Mouse (Mus musculus) kidney, postnatal 4 days (tissue): ENCODE data around the gene S100a2.

Experiments used
- DNase-seq, 2 experiments: peaks; one replicate each; pipeline ENCODE4 v3.0.0; 2021; ENCODE audit warnings: mixed read lengths in 2 of 2

S100a2 gene

GRCm38 (mm10) chr3:90589947-90590346 lies at the start of gene S100a2:
TSS of gene S100a2 (plus strand) at chr3:90590247.
- DNase-seq = no peak

GRCm38 (mm10) chr3:90540904-90541303 lies 49.1 kb upstream of the S100a2 start:
- peak; percentile 44 to 64 for DNase-seq

DNA sequence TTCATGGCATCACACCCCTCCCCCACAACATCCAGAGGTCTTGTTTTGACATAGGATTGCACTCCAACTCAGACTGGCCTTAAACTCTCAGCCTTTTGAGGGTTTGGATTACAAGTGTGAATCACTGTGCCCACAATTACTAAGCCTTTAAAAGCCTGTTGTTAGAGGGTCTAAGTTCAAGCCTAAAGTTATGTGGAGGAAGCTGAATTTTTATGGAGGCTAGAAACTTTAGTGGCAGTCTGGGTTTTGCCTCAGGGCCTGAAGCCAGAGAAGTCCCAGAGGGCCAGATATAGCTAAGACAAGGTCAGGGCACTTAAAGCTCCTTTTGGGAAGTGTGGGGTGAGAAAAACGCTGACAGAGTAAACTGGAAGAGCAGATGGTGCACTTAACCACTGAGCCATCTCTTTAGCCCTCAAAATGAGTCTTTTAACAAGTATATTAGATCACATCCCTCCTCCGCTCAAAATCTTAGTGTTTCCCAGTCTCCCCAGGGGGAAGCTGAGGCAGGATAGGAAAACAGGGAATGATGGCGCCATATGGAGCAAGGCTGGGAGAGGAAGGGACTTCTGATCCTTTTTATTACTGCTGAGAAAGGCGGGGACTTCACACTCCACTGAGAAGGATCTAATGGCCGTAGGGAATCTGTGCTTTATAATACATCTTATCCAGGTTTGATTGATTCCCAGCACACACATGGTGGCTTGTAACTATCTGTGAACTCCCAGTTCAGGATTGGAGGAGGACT lies 40.2 kb upstream of the S100a2 start:
- peak; percentile 58 to 69 for DNase-seq

DNA sequence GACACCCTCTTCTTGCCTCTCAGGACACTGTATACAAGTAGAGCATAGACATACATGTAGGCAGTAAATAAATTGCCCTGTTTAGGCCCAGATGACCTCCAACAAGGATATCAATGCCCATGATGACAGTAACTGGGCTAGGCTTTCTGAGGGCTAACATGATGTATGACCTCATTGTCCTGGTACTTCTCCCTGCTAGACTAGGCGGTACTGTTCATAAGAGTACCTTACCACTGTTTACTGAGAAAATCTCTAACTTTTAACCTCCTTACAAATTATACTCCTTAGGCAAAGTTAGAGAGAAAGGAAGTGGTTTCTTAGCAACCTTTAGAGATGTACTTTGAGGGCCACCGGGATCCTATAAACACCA lies 39.6 kb upstream of the S100a2 start:
- no peak for DNase-seq

GRCm38 (mm10) chr3:90552231-90552630 lies 37.8 kb upstream of the S100a2 start:
- no peak for DNase-seq

- DNase-seq = no peak
These were observed 34.1 kb upstream of the S100a2 start for GRCm38 (mm10) chr3:90555954-90556353.

DNA sequence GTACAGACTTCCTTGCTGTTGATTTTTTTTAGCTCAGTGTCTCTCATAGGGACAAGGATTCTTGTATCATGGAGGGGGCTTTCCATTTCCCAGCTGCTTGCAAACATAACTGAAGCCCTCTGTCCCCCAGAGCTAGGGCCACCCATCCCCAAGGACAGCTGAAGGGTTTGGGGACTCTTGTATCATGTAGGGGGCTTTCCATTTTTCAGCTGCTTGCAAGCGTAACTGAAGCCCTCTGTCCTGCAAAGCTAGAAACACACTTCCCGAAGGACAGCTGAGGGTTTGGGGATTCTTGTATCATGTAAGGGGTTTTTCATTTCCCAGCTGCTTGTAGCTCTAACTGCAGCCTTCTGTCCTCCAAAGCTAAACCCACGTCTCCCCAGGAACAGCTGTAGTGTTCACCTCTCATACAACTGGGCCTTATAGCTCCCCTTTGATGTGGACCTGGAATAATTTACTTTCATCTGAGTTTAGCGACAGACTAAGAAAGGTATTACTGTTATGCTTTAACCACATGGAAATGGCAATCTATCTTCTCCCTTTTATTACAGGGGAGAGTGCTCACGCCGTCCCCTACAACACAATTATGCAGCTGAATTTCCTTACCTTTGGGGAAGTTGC lies 29.9 kb upstream of the S100a2 start, which contains the start of gene S100a3:
S100a3 (plus strand) TSS at position 571 of the 621 bp plus-strand sequence.
- DNase-seq = no peak

DNA sequence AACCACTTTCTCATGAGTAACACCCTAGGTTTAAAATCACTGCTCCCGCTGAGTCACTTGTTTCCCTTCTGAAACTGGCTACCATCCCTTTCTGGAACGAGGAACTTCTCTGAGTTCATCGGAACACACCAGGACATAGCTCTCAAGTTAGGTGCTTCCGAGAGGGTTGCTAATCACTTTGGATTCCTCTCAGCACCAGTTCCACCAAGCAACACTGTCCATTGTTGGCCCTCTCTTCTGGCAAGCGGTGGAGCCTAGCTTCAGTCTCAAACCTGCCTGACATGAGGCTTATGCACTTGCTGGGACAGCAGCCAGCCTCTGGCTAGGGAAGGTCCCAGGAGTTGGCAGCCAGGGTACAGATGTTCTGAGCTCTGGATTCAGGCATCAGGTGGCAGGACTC lies 15.4 kb upstream of the S100a2 start:
- no peak for DNase-seq

DNA sequence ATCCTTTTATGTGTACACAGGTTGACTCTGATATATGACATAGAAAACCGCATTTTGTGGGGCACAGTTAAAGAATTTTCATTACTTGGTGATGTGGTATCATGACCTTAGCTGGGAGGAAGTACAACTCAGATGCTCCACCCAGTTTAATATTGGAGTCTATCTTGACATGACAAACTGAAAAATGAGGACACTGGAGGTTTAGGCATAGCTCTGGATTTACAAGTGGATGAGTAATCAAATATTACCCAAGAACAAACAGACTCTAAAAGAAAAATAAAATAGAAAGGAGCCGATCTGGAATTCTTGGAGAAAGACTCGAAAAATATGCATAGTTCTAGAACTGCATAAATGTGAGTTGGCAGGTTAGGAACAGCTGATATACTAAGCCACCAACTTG lies 14.7 kb upstream of the S100a2 start:
- no peak for DNase-seq

DNA sequence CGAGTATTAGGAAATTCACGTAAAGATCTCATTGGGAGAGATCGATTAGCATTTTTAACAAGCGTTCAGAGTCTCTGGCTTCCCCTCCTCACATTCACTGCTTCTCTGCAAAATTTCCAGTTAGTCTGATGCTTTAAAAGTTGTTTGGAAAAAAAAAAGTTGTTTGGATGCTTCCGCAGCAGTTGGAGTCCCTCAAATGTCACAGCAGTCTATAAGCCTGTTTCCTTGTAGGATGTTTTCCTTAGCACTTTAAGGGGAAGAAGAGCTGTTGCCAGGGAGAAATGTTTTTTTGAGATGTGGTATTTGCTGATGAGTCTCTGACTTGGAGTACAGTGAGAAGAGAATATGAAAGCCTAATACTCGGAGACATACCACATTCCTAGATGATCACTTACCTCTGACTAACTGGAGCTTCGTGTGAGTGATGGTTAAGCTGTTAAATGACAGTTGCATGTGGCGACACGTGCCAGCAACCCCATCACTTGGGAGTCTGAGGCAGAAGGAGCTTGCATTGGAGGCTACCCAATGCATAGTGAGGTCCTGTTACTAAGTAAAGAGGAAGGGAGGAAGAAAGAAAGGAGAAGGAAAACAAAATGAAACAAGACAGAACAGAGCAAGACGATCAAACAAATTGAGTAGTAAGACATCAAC lies 13.6 kb upstream of the S100a2 start:
- DNase-seq = peak; percentile 52 to 56

DNA sequence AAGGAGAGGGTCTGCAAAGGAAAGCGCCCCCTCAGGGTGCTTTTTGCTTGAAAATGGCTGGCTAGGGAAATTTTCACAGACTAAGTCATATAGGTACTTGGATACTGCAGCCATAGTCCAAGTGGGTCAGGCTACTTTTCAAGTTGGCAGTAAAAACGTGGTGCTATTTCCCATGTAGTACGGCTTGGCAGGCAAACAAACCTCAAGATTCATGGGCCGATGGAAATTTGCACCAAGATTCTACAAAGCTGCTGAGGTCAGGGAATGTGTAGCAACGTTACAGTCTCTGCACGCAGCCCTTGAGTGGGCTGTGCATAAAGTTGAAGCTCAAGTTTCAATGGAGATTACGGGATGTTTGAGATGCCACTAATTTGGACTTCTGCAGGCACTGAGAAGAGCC lies 10.6 kb upstream of the S100a2 start:
- peak in 1 of 2 experiments; percentile 33 for DNase-seq

DNA sequence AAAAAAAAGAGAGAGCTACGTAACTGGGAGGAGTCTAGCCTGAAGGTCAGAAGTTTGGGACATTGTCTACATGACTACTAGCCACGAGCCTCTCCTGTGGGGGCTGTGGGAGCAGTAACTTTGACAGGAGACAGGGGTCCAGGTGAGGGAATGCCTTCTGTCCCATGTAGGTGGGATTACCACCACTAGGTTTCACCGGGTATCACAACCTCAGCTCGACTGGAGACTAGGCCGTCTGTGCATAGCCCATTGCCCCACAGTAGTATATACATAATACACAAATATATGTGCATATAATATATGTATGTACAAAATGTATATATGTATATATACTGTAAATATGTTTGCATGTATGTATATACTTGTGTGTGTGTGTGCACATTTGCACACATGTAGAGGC lies 8.9 kb upstream of the S100a2 start:
- DNase-seq = no peak

- DNase-seq = peak; percentile 33 to 41
These were observed 7.9 kb upstream of the S100a2 start for GRCm38 (mm10) chr3:90582156-90582555.

- DNase-seq = no peak
These were observed 7.5 kb upstream of the S100a2 start for GRCm38 (mm10) chr3:90582556-90582955.

DNA sequence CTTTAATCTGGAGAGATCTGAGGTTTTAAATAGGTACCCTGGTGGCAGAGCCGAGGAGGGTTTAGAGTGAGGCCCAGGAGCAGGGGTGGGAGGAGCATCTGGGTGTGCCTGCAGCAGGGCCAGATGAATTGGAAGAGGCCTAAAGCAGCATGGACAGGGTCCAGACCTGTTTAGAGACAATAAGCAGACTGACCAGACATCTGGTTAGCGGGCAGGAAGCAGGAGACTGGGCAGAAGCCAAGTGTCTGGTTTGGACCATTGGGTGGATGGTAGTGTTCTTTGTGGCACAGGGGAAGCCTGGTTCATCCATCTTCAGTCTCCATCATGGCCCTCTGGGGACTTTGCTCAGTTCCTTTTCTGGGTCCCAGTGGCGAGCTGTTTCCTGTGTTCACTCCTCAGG lies 6.2 kb upstream of the S100a2 start:
- peak in 1 of 2 experiments; percentile 47 for DNase-seq

GRCm38 (mm10) chr3:90585595-90585994 lies 4.5 kb upstream of the S100a2 start:
- peak; percentile 65 to 73 for DNase-seq

GRCm38 (mm10) chr3:90586016-90586643 lies 3.9 kb upstream of the S100a2 start:
- no peak for DNase-seq

DNA sequence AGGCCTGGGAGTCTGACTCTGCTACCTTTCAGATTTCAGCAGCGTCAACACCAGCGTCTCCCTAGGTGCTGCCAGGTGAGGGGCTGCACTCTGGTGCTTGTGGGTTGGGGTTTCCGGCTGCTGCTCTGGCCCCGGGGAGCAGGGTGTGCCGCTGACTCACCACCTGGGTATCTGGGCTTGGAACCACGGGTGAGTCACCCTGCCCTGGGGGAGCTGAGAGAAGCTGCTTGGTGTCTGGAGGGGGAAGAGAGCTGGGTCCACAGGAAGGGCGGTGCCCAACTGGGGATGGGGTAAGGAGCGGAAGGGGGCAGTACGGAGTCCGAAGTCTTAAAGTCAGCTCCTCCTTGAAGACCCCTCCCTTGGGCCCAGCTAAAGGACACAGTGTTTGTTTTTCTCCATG lies 3.1 kb upstream of the S100a2 start:
- peak; percentile 38 to 60 for DNase-seq

DNA sequence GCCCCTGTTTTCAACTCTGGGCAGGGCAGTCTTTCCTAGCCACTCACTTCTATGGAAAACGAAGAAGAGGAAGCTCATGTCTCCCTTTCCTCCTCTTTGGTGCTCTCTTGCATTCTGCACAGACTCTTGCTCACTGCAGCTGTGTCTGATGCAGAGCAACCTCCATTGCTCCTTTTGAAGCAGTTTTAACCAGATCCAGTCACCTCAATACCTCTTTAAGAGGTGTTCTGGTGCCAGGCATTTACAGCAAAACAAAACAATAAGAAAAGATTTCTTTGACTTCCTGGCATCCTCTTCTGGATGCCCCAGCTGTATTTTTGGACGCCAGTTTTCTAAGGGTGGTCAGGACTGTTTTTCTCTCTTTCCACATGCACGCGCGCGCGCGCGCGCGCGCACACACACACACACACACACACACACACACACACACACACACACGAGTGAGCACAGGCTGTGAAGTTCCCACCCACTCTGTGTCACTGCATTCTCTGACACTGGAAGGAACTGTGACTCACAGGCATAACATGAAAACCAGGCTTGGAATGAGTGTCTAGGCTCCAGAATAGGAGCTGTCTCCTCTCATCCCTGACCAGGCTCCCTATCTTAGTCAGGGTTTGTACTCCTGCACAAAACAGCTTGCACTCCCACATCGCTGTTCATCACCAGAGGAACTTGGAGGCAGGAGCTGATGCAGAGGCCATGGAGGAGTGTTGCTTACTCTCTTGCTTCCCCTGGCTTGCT lies 2.5 kb upstream of the S100a2 start:
- peak in 1 of 2 experiments; percentile 37 for DNase-seq

DNA sequence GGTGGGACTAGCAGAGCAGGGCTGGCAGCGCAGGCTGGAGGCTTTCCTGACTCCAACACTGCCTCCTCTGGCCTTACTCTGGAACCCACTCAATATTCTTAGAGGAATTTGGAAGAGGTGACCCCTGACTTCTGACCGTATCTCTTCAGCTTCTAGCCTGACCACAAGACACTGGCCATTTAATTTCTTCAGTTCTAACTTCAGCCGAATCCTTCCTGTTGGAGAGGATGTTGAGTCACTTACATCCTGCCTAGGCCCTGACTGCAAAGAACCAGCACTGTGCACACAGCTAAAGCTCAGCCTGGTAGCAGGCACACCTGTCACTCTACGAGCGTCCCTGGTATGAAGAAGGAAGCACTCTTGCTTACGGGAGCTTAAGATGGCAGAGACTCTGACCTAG lies 657 bp upstream of the S100a2 start:
- no peak for DNase-seq

GRCm38 (mm10) chr3:90594466-90594865 lies 4.4 kb downstream of the S100a2 start:
- no peak for DNase-seq

DNA sequence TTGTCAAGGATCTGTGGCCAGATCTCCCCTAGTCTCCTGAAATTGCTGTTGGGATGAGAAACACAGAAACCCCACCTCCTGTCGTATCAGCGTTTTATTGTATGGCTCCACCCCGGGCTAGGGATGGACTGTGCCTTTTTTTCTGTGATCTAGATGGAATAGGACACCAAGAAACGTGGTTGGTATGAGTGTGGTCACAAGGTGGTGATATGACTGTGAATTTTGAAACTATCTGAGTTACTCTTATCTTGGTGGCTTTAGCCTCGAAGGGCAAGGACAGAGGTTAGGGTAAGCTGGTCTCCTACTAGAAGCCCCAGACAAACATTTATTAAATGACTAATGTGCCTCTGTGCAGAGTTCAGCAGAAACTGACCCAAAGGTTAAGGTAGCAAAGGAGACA lies 5.5 kb downstream of the S100a2 start:
- no peak for DNase-seq

DNA sequence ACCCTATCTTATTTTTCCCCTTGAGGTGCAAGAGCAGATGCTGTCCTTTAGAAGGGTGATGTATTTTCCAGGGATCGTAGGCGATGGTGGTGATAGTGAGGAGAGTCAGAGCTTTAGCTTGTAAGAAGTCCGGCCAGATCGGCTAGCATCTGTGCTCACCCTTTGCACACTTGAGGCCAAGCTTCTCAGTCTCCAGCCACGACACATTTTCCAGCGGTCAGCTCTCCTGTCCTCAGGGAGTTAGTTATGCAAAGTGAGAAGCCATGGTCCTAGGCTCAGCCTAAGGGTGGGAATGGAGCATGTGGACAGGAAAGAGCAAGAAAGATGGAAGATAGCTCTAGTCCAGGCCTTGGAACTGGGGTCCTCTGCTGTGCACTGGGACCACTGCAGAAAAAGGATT lies 6.8 kb downstream of the S100a2 start:
- no peak for DNase-seq
